Mouse (Mus musculus) hindbrain, embryonic 10.5 days (tissue): ENCODE measurements around the gene Olfr556. TPM values are rescaled to one million over a fixed set of nuclear protein-coding genes. Genes with fewer than 3 reads are reported as not detected.

Experiments used
- DNase-seq: peaks from one replicate; pipeline ENCODE4 v3.0.0-alpha.2; 2017; ENCODE audit warnings: low spot score
- H3K27ac ChIP-seq: fragments of 300-500 bp; sonication (generic); 2 replicates; pipeline ENCODE4 v1.5.1; 2016; ENCODE audit warnings: mild to moderate bottlenecking, moderate library complexity
- H3K27me3 ChIP-seq: fragments of 300-500 bp; sonication (generic); 2 replicates; pipeline ENCODE4 v1.6.1; 2016; ENCODE audit warnings: mild to moderate bottlenecking; ENCODE audit not compliant: poor library complexity, insufficient read depth, severe bottlenecking
- H3K36me3 ChIP-seq: fragments of 300-500 bp; sonication (generic); 2 replicates; pipeline ENCODE4 v1.6.1; 2016; ENCODE audit warnings: mild to moderate bottlenecking, moderate library complexity
- H3K4me1 ChIP-seq: fragments of 300-500 bp; sonication (generic); replicated peaks from 2 replicates; pipeline ENCODE4 v1.6.1; 2016; ENCODE audit warnings: mild to moderate bottlenecking
- H3K4me3 ChIP-seq: fragments of 300-500 bp; sonication (generic); 2 replicates; pipeline ENCODE4 v1.5.1; 2016; ENCODE audit warnings: mild to moderate bottlenecking, moderate library complexity
- H3K9me3 ChIP-seq: fragments of 300-500 bp; sonication (generic); 2 replicates; pipeline ENCODE4 v1.6.1; 2016; ENCODE audit warnings: mild to moderate bottlenecking, moderate library complexity
- WGBS: fragments of 180-500 bp; shearing (Covaris S2); methylation state at CpG from one replicate; pipeline ENCODE4 v1.1.7; 2016; 5-methylcytosine and 5-hydroxymethylcytosine counted together
- polyA plus RNA-seq: library from polyadenylated mRNA; unstranded; fragments of >200 nt; fragmentation: Nextera tagmentation; extraction: Ambion mirVana; gene quantifications from 2 replicates; pipeline ENCODE4 v1.2.1, GENCODE M21; 2016

Gene Olfr556
- polyA plus RNA-seq, 1 experiment from 2014 or later: not detected

- no peaks in the 10 kb centered on the region for H3K9me3 ChIP-seq
- no peak overlapping the region for H3K4me3 ChIP-seq
- no peaks in the 10 kb centered on the region for H3K36me3 ChIP-seq
- DNase-seq: no peak
- no peaks in the 10 kb centered on the region for H3K27me3 ChIP-seq
- WGBS: 85% methylated on average over 7 of the region's 7 CpGs
- H3K27ac ChIP-seq: no peak overlapping the region
- H3K4me1 ChIP-seq: no peaks in the 10 kb centered on the region
These were observed 33.8 kb downstream of the Olfr556 start for GRCm38 (mm10) chr7:102698461-102698860.

DNA sequence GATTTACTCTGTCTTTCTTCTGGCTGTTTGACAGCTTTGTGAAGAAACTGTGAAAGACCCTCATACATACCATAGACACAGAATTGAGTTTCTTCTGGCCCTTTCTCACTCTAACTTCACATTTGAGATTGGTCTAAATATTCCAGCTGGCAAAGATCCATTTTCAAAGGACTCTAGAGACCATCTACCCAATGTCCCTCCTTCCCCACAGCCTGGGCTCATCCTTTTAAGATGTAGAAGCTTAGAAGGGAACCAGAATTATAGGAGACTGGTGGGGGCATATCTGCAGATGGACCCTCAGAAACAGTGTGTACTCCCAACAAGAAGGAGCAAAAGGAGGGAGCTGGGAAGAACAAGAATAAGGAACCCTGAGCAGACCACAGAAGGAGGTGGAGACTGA, 37.2 kb downstream of the Olfr556 start, which contains the start of gene Olfr558:
Gene Olfr558 (plus strand): TSS at position 301 of the 400 bp plus-strand sequence.
- Histone ChIP-seq H3K27ac (no peak within 1 kb of the TSS), H3K27me3 (no peaks in the 10 kb centered on the region), H3K4me1 (no peaks in the 10 kb centered on the region), H3K9me3 (no peaks in the 10 kb centered on the region), H3K4me3 (no peak within 1 kb of the TSS), H3K36me3 (no peaks in the 10 kb centered on the region)
- no peak for DNase-seq

DNA sequence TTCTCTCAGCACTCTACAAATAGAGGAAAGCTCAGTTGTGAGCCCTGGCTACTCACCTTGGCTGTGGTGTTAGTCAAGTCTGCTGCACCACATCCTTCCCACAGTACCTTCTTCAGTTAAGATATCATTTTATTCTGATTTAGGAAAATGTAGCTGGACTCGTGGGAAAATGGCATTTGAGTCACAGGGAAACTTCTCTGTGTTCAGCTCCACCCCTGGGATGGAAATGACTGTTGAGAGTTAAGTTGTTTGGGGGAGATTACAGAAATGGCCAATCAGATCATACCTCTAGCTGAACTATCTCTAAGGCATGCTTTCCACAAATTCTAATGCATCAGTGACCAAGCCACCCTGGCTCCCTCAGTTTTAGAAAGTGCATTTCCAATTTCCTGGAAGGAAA, 54.3 kb downstream of the Olfr556 start, which contains the start of gene Olfr33:
Gene Olfr33 (minus strand): TSS at position 101 of the 400 bp plus-strand sequence.
- H3K4me3 ChIP-seq: no peak within 1 kb of the TSS
- no peaks in the 10 kb centered on the region for H3K27me3 ChIP-seq
- WGBS: 55% methylated on average over 1 of the region's 1 CpGs
- no peaks in the 10 kb centered on the region for H3K4me1 ChIP-seq
- no peaks in the 10 kb centered on the region for H3K9me3 ChIP-seq
- H3K36me3 ChIP-seq: no peaks in the 10 kb centered on the region
- no peak within 1 kb of the TSS for H3K27ac ChIP-seq
- DNase-seq: no peak

Other genes with a start within 250 kb of the Olfr556 start
- 213 and 259 TPM in 2 replicates for gene Rrm1, start 223.2 kb upstream of the Olfr556 start, polyA plus RNA-seq
- 0.40 and 0.67 TPM in 2 replicates for gene Olfr543, start 183.2 kb upstream of the Olfr556 start, polyA plus RNA-seq
- 0.06 and 0.10 TPM in 2 replicates for gene Olfr544, start 176.6 kb upstream of the Olfr556 start, polyA plus RNA-seq
- 0.11 and 0.29 TPM in 2 replicates for gene Olfr545, start 165.3 kb upstream of the Olfr556 start, polyA plus RNA-seq
- gene Olfr547, start 130.2 kb upstream of the Olfr556 start, polyA plus RNA-seq: not detected in 2 replicates
- gene Olfr548-ps1, start 124.0 kb upstream of the Olfr556 start, polyA plus RNA-seq: not detected in 2 replicates
- gene Olfr549, start 115.0 kb upstream of the Olfr556 start, polyA plus RNA-seq: not detected in 2 replicates
- gene Trim21, start 99.4 kb upstream of the Olfr556 start, polyA plus RNA-seq: 0.37 and 0.42 TPM in 2 replicates
- not detected in 2 replicates for gene Olfr550, start 93.5 kb upstream of the Olfr556 start, polyA plus RNA-seq
- gene Olfr551, start 73.0 kb upstream of the Olfr556 start, polyA plus RNA-seq: not detected in 2 replicates
- not detected in 2 replicates for gene Olfr552, start 67.1 kb upstream of the Olfr556 start, polyA plus RNA-seq
- not detected in 2 replicates for gene Olfr553, start 46.7 kb upstream of the Olfr556 start, polyA plus RNA-seq
- gene Olfr554, start 26.5 kb upstream of the Olfr556 start, polyA plus RNA-seq: not detected in 2 replicates
- not detected in 2 replicates for gene Olfr555, start 6.1 kb upstream of the Olfr556 start, polyA plus RNA-seq
- 9.6 and 9.9 TPM in 2 replicates for gene Trim68, start 22.4 kb downstream of the Olfr556 start, polyA plus RNA-seq
- not detected in 2 replicates for gene Olfr557, start 31.0 kb downstream of the Olfr556 start, polyA plus RNA-seq
- 0.06 and 0.10 TPM in 2 replicates for gene Olfr558, start 37.3 kb downstream of the Olfr556 start, polyA plus RNA-seq
- gene Olfr33, start 54.2 kb downstream of the Olfr556 start, polyA plus RNA-seq: not detected in 2 replicates
- gene Olfr559, start 62.6 kb downstream of the Olfr556 start, polyA plus RNA-seq: not detected in 2 replicates
- not detected in 2 replicates for gene Olfr560, start 94.5 kb downstream of the Olfr556 start, polyA plus RNA-seq
- 0.07 TPM in 1 of 2 replicates, not detected in the other for gene Olfr78, start 94.6 kb downstream of the Olfr556 start, polyA plus RNA-seq
- gene Olfr561, start 106.3 kb downstream of the Olfr556 start, polyA plus RNA-seq: 0.24 TPM in 1 of 2 replicates, not detected in the other
- not detected in 2 replicates for gene Olfr564, start 138.6 kb downstream of the Olfr556 start, polyA plus RNA-seq
- gene Olfr566, start 193.9 kb downstream of the Olfr556 start, polyA plus RNA-seq: not detected in 2 replicates
- gene Olfr568, start 212.2 kb downstream of the Olfr556 start, polyA plus RNA-seq: not detected in 2 replicates
- not detected in 2 replicates for gene Olfr569, start 226.0 kb downstream of the Olfr556 start, polyA plus RNA-seq
- not detected in 2 replicates for gene Olfr570, start 229.7 kb downstream of the Olfr556 start, polyA plus RNA-seq